Mouse (Mus musculus): Measurements from ENCODE around the gene Steap4.

- TF ChIP-seq CTCF (IDR thresholded peaks at IDR 0.05; ENCODE audit: extremely low read depth, insufficient read depth, low read length) (no peak), POLR2A (IDR thresholded peaks at IDR 0.05; ENCODE audit: extremely low read depth, insufficient read depth, low read length) (no peak)
Measured at GRCm38 (mm10) chr5:7919681-7920080, 40.6 kb upstream of the Steap4 start.
